Mouse (Mus musculus) heart, adult 2 months (tissue): ENCODE results near the gene Itga10.
A peak's percentile ranks its signal among the peaks of the same experiment; 100 is the strongest.

Experiments
- CTCF ChIP-seq: fragments of 200-600 bp; IDR thresholded peaks from 2 replicates; pipeline ENCODE4 v1.8.1; 2022; ENCODE audit warnings: antibody characterized with exemption, mild to moderate bottlenecking, moderate library complexity
- POLR2A ChIP-seq: fragments of 200-500 bp; IDR thresholded peaks from 2 replicates; pipeline ENCODE4 v1.6.1; 2011; ENCODE audit warnings: mild to moderate bottlenecking, low read depth, low read length, control low read depth; ENCODE audit not compliant: insufficient read depth

DNA sequence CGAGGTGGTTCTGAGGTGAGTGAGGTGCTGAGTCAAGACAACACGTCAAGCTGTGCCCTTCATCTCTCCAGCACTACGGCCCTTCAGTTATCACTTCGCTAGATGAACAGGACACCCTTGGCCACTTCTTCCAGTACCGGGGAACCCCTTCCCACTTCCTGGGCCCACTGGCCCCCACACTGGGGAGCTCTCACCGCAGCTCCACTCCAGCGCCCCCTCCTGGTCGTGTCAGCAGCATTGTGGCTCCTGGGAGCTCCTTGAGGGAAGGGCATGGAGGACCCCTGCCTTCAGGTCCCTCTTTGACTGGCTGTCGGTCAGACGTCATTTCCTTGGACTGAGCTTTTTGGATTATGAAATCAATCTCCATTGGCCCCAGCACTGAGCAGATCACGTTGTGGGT, 59.4 kb downstream of the Itga10 start:
- peak; percentile 65 for TF ChIP-seq CTCF
- TF ChIP-seq POLR2A: no peak
